Mouse (Mus musculus) testis, postnatal 10 days (tissue): ENCODE results near the gene Cd164l2.

Experiments
- DNase-seq: peaks from one replicate; pipeline ENCODE4 v3.0.0; 2021; ENCODE audit warnings: low spot score

The Cd164l2 gene

DNA sequence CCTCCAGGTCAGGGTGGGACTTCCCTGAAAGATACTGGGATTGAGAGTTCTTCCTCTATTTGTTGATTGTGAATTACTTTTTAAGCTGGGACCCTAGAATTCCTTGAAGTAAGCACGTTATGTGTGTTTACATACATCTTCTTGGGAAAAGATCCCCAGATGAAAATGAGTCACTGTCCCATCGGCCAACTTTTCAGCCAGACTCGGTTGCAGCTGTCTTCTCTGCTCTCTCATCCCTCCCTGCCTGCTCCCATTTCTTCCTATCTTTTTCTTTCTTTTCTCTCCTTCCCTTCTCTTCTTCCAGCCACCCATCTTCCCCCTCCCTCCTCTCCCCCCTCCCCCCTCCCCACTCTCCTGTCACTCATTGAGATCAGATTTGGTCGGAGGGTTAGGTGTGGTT, 16.9 kb upstream of the Cd164l2 start:
- DNase-seq: no peak

DNA sequence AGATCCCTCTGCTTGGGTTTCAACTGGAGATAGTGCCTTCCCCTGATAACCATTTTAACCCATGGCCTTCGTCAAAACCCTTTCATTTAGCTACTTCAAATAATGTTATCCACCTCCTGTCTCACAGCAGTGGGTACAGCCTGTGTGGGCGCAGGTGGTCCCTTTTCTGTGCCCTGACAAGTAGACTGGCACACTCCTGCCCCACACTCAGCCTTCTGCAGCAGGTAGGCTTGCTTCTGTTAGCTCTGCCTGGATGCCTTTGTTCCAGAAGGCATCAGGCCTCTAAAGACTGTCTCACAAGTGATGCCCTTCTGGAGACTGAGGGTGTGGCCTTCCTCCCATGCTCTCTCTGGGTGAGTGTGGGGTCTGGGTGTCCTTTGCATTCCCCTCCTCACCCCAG, 15.8 kb upstream of the Cd164l2 start:
- DNase-seq: no peak

DNA sequence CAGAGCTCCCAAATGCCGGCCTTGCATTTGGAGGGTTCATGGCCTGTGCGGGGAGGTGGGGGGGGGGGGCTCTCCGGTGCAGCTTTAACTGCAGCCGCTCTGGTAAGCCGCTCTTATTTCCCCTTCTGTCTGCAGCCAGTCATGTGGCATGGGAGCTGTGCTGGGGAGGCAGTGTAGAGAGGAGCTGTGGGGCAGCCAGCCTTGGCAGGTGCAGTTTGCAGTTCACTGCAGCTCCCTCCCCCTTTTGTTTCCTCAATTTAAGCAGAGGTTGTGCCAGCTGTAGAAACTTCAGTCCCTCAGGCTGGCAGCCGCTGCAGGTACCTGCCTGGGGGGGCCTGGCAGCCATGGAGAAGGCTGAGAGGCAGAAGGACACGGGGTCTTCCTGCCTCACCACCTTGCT, 15.1 kb upstream of the Cd164l2 start:
- DNase-seq: no peak

DNA sequence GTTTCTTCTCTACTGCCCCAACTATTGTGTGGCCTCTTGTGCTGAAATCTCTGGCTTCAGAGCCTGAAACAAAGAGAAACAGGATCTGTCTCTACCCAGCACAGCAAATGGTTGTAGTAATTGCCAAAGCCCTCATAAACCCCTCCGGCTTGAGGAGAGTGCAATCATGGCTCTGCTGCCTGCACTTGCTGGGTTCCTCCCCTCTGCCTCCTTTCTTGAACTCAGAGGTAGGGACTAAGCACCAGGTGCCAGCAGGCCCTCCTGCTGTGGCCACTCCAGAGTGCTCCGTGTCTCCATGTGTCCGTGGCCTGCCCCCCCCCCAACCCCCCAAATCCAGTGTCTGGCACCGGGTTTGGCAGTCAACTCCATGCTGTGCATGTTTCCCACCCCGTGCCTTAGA, 14.6 kb upstream of the Cd164l2 start:
- DNase-seq: no peak

DNA sequence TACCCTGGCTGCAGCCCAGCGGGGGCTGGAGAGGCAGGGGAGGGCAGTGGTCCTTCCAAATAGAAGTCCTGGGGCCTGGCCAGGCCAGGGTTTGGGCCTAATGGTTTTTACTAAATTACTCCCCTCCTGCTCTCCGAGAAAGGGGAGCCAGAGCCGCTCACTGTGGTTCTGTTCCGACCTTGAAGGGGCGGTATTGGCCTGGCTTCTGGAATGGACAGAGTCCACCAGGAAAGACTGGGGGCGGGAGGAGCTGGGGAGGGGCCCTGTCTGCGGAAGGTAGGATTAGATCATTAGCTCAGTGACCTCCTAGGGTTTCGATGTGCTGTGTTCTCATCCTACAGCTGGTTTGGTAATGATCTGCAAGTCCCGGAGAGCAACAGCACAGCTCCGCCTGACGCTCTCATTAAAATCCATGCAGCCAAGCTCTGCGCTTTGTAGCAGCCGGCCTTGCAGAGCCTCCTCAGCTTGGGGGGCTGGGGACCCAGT, 14.1 kb upstream of the Cd164l2 start:
- peak; percentile 75 for DNase-seq

DNA sequence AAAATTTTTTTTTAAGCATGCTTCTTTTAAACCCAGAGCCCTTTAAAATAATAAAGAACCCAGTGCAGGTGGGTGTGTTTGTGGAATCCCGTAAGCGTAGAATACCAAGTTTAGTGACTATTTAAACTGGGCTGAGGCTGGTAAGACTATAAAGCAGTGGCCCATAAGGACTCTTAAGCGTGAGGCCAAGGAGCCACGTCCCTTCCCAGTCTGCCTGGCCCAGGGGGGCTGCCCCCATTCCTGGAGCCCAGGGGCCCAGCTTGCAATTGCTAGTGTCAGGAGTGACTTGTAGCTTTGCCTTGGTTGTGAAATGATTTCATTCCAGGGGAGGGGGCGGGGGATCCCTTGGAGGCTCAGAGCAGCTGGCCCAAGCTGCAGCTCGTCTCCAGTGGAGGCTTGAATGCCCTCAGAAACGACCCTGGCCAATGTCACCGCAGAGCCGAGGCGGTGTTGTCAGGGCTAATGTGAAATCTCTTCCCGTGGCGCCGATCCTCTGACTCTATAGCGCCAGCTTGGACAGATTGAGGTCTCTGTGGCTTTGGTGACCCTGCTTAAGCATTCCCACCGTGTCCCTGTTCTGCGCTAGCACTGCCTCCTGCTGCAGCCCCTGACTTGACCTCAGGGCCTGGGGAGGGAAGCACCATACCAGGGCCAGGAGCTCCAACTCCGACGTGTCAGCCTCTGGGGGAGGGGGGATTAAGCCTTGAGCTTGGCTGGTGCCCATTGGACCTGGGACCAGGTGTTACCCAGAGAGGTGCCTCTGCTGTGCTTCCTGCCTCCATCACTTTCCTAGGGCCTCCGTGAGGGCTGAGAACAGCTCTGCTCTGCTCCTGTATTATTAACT, 13.4 kb upstream of the Cd164l2 start:
- no peak for DNase-seq

DNA sequence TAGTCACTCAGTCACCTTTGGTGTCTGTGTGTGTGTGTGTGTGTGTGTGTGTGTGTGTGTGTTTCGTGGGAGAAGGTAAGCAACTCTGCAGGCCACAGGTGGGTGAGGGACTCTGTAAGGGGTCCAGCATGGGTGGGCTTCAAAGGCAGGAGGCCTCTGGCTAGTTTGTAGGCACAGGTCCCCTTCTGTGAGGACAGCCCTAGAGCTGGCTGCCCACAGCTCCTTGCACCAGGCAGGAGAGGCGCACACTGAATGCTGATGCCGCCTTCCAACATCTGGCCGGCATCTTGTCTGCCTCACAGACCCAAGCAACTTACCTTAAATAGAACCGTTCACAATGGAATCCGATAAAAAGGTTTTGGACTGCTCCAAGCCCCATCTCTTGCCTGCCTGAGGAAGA, 12.2 kb upstream of the Cd164l2 start:
- DNase-seq: no peak

DNA sequence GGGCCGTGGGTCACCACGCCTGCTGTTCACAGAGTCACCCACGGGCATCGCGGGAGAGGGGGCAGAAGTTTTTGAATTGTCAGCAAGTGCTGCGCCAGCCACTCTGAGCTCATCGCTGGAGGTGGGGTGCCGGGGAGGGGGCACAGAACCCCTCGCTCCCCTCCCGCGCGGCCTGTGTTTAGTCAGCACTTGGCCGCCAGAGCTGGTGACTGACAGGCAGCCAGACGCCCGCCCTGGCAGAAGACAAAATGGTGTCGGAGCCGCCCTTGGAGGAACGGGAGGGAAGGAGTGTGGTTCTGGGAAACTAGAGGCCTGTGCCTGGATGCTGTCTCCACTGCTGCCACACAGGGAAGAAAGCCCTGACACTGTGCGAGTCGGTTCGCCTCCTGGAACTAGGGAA, 11.6 kb upstream of the Cd164l2 start:
- peak; percentile 64 for DNase-seq

DNA sequence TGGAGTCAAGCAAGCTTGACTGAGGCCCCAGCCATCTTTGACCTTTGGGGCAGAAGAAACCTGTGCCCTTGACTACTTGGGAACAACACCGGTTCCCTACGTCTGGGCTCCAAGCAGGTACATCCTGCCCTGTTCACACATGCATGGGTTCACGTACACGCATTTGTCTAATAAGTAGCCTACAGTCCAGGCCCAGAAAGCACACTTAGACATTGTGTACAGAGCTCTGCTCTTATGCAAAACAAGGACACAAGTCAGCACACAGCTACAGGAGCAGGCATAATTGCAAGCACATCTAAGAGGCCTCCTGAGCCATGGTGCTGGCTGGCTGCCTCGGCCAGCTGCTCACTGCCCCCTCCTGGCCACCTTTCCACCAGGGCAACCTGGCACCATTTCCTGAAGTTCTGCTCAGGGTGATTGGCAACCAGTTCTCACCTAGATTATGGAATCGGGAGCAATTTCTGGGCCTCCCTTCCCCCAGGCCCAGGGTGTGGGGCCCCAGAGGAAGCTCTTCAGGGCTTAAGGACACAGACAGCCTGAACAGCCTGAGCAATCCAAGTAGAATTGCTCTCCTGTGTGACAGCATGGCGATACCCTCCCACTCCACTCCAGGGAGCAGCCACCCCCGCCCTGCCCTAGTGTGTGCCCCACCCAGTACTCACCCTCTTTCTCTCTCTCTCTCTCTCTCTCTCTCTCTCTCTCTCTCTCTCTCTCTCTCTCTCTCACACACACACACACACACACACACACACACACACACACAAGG, 10.7 kb upstream of the Cd164l2 start:
- DNase-seq: peak; percentile 83

DNA sequence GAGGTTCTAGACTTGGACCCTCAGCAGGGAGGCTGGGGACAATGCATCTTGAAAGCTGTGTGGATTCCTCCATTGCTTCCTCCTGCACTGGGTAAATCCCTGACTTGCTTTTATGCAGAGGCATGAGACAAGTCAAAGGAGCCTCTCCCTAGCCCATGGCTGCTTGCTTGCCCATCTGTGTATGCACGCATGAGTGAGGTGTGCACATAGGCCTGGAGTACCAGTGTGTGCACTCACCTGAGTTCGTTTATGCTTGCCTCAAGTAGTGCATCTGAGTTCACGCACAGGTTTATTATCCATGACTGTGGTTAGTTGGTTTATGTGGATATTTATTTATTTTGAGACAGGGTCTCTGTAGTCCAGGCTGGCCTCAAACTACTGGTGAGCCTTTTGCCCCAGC, 9.7 kb upstream of the Cd164l2 start:
- DNase-seq: no peak

DNA sequence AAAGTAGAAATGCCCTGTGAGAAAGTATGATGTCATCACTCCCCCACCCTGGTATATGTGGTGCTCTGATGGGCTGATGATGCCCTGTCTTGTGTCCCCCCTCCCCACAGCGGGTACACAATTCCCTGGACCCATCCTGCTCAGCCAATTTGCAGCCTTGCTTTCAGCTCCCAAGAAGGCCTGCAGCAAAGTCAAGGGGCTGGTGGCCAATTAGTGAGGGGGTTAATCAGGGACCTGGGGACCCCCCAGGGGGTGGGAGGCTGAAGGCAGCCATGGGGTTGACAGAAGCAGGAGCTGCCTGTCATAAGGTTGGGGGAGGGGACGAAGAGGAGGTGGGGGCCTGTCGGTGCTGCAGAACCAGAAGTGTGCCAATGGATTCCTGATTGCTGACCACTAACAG, 8.3 kb upstream of the Cd164l2 start:
- DNase-seq: no peak

DNA sequence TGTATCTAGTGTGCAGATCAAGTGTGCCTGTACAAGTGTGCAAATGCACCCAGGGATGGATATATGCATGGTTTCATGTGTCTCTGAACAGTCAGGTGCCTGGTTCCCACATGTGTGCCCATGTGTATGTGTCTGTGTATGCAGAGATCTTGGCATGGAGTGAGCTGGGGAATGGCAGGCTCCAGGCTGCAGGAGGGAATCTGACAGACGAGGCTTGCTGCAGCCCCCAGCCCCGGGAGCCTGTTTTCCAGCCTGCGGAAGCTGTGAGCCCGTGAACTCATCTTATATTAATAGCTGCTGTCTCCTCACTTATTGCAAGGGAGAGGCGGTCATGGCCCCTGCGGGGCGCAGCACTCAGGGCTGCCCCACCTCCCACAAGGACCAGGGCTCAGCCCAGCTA, 7.6 kb upstream of the Cd164l2 start:
- DNase-seq: no peak

DNA sequence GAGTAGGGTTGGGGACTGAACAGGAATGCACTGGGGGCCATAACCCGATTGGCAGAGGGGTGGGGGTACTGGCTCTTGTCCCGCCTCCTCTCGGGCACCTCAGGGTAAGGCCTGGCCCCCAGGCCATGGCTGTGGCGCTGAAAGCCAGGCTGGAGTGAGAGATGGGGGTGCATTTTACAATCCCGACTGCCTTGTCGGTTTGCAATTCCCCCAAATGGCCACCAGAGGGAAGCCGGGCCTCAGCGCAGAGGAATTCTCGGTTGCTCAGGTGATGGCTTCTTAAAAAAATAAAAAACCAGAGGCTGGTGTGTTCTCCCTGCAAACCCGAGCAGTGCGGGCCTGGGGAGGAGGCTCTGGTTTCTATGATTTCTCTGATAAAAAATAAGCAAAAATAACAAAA, 2.6 kb upstream of the Cd164l2 start:
- DNase-seq: no peak

DNA sequence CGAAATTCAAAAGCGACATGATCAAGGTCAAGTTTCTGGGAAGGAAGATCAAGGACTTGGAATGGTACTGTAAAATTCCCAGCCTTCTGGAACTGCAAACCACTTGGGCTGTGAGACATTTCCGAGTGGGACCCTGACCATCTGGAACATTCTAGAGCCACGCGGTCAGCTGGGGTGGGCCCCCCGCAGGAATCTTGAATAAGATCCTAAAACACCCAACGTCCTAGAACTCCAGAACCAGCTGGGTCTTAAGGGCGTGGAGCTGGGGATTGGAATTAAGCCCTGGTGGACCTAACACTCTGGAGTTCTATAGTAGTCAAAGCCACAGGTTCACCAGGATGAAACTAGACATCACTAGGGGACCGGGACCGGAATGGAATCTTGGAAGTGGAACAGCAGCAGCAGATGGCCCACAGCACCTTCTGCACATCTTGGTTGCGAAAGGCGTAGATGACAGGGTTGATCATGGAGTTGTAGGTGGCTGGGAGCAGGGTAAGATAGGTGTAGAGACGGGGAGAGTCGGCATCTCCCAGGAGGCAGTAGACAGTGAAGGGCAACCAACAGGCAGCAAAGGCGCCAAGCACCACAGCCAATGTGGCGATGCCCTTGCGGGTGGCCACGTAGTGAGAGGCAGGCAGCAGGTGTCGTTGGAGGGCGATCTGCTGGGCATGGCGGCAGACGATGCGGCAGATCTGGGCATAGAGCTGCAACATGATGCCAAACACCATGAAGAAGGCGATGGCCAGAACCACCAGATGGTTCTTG, 1.7 kb upstream of the Cd164l2 start:
- DNase-seq: no peak

DNA sequence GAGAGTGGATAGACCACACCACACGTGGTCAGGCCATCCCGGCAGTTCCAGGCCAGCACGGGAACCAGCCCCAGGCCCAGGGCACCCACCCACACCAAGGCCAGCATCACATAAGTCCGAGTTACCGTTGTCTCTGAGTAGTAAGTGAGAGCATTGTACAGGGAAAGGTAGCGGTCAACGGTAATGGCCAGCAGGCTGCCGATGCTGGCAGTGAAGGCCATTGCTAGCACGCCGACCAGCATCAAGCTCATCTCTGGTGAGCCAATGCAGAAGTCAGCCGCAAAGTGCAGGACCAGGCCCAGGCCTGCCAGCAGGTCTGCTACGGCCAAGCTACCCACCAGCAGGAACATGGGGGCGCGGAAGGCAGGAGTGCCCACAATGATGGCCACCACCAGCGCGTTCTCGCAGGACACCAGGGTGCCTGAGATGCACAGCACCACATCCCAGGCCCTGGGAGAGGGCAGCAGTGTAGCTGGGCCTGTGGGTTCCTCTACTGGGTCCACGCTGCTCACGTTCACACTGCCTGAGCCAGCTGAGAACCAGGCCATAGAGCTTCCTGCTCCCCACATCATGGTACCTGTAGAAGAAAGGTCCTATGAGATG, 1.0 kb upstream of the Cd164l2 start:
- DNase-seq: no peak

DNA sequence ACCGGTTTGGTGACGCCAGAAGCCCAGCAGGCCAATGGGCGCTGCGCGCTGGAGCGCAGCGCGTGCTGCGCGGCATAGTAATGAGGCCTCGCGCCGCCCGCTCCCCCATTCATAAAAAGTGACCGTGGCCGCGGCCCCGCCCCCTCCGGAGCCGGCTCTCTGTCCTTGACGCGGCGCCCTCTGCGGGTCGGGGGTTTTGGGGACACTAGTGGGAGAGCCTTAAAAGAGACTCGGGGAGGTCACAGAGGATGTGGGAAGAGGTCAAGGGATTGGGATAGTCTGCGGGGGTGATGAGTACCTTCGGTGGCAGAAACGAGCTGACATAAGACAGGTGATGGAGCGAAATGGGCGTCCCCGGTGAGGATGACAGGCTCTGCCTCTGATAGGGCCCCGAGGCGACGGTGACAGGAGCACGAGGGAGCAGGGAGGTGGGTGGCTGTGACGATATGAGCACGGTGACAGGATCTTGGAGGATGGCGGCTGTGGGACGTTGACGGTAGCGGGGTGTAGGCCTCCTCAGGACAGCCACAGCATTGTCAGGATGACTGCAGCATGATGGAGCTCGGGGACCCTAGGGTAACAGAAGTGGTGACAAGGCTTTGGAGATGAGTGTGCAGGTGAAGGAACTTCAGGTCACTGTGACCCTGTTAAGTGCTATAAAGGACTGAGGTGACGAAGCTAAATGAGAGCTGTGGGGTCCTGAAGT, 784 bp downstream of the Cd164l2 start:
- peak; percentile 88 for DNase-seq

DNA sequence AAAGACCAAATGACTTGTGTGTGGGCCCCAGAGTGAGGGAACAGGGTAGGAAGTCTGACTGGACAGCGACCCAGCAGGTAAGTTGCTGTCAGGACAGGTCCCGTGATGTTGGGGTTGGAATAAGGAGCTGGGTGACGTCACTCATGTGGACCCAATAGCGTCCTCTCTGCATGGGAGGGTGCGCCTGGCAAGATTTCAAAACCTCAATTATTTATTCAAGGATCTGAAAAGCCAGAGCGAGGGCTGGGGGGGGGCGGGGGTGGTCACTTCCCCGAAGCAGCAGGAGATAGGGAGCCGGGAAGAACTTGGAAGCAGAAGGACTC, 1.3 kb downstream of the Cd164l2 start:
- no peak for DNase-seq

DNA sequence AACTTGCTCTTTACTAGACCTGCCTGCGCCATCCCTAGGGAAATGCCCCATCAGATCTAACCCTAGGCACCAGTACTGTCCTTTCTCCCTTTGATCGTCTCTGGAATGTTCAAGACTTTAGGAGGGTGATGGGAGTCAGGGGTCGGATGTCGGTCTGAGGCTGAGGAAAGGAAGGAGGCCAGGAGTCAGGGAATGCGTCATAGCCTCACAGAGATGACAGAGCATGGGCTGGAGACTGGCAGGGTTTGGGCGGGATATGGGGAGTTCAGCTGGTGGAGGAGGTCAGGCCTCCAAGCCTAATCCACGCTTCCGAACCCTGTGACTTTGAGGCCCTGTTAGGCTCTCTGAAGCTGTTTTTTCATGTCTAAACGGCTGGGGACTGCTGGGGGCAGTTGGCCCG, 1.7 kb downstream of the Cd164l2 start:
- DNase-seq: no peak

DNA sequence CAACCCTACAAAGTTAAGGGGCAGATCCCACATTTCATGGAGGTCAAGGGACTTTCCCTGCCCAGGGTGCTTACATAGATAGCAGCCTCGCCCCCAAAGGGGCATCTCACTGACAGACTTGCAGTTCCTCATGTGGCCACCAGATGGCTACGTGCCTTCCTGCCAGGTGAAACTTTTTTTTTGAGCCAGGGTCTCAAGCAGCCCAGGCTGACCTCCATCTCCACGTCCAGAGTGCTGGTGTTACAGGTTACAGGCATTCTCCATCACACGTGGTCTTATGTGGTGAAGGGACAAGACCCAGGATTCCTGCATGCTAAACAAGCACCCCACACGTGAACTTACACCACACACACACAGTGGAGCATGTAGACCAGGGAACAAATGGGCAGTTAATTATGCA, 5.7 kb downstream of the Cd164l2 start:
- peak; percentile 82 for DNase-seq

DNA sequence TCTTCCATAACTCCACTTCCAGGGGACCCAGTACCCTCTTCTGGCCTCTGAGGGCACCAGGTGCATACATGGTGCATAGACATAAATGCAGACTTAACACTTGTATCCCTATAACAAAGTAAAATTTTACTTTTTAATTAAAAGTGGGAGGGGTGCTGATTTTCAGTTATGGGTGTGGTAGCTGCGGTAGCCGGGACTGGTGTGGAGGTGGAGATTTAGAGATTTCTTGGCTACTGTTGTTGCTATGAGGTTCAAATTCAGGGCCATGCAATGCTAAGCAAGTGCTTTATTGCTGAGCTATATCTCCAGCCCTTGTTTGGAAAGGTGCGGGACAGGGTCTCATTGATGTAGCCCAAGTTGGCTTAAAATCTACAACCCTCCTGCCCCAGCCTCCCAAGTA, 6.8 kb downstream of the Cd164l2 start:
- no peak for DNase-seq

DNA sequence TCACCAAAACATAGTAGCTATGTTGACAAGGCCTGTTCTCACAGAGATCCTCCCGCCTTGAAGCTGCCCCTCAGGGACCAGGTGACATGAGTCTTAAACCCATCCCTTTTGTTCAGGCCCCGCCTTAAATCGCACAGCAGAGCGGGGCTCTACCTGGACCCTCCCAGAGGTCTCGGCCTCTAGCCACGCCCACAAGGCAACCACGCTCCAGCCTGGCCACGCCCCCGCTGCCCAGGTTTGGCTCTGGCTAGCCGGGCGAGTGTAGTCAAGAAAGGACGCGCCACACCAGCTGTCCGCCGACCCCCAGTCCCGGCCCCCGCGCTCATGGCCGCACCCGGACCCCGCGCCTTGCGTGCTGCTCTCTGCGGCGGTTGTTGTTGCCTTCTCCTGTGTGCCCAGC, 8.7 kb downstream of the Cd164l2 start:
- DNase-seq: peak; percentile 77

DNA sequence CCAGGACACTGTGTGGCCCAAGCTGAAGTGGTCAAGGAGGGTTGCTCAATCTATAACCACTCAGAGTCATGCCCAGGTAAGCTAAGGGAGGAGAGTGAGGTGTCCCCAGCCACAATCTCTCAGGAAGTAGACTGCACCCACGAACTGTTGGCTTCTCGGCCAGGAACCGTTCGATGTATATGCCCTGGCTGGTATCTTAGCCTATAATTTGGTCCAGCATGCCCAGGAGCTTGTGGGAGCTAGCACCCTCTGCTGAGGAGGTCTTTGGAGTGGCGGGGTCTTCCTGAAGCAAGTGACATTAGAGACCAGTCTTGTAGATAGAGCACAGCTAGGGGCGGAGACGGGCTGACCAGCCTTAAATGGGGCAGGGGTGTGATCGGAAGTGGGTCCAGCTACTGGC, 9.8 kb downstream of the Cd164l2 start:
- DNase-seq: no peak
